23 mouse cellular contexts compared by ENCODE assay signal in genomic region chr4:29152134-29152867, GRCm38 (mm10).
DNase-seq lines count a peak whose midpoint lies in the region; ATAC-seq lines count a peak whose summit lies in the region.
"Had no signal": no experiment of that assay in that cellular context is flagged by ENCODE, and none has a peak within 500 bp of the region (broad histone marks: within the 10 kb centered on the region; RNA-seq: fewer than 3 reads in every experiment).

No protein-coding gene starts in this region.

- no peak overlapping the region for H3K4me2 ChIP-seq in forebrain, embryonic 11.5 days (ENCODE audit: low read depth, low read length, severe bottlenecking)
- no peak overlapping the region for H3K4me2 ChIP-seq in forebrain, embryonic 14.5 days (ENCODE audit: low read length)
- no peak overlapping the region for H3K4me2 ChIP-seq in stomach, embryonic 15.5 days
- H3K4me2 ChIP-seq in liver, embryonic 12.5 days = no peak overlapping the region
- H3K4me2 ChIP-seq: forebrain, embryonic 15.5 days; limb, embryonic 12.5 days; midbrain, embryonic 12.5 days; neural tube, embryonic 13.5 days had no signal

- DNase-seq in forebrain, embryonic 11.5 days (ENCODE audit: low spot score) = no peak
- DNase-seq in forebrain, embryonic 14.5 days (ENCODE audit: low spot score) = no peak
- DNase-seq in MN1 (ENCODE audit: low spot score) = peak; percentile 5
- peak; percentile 18 for DNase-seq in large intestine, adult 2 months (ENCODE audit: low read depth, low spot score)
- no peak for DNase-seq in adrenal gland, adult 2 months
- DNase-seq in gastrocnemius, postnatal 36 days = no peak
- DNase-seq: adrenal gland, postnatal 25 days; cerebellum, adult 11-12 months; gastrocnemius, postnatal 14 days; heart, adult 2 months; kidney, adult 2 months; right cerebral cortex, adult 18-20 months had no signal

- no peak overlapping the region for H3K4me3 ChIP-seq in forebrain, embryonic 11.5 days (ENCODE audit: low read depth, low read length)
- H3K4me3 ChIP-seq in forebrain, embryonic 14.5 days (ENCODE audit: low read depth, low read length) = no peak overlapping the region
- no peak overlapping the region for H3K4me3 ChIP-seq in stomach, embryonic 15.5 days (replicated peaks)
- no peak overlapping the region for H3K4me3 ChIP-seq in liver, embryonic 12.5 days
- H3K4me3 ChIP-seq: embryonic facial prominence, embryonic 10.5 days; forebrain, embryonic 15.5 days; heart, adult 2 months; hindbrain, embryonic 10.5 days; limb, embryonic 12.5 days; midbrain, embryonic 12.5 days; neural tube, embryonic 13.5 days had no signal

- WGBS in forebrain, embryonic 11.5 days = 57% methylated on average over 6 of the region's 6 CpGs
- 57% methylated on average over 6 of the region's 6 CpGs for WGBS in forebrain, embryonic 14.5 days
- 30% methylated on average over 6 of the region's 6 CpGs for WGBS in large intestine, adult 2 months
- WGBS in stomach, embryonic 15.5 days = 61% methylated on average over 6 of the region's 6 CpGs
- WGBS in liver, embryonic 12.5 days (ENCODE audit: insufficient replicate concordance) = 73% methylated on average over 6 of the region's 6 CpGs

- no peaks in the 10 kb centered on the region for H3K27me3 ChIP-seq in forebrain, embryonic 11.5 days (ENCODE audit: control insufficient read depth, insufficient read depth, low read length)
- H3K27me3 ChIP-seq in forebrain, embryonic 14.5 days (replicated peaks; ENCODE audit: control insufficient read depth, insufficient read depth, low read length) = no peaks in the 10 kb centered on the region
- H3K27me3 ChIP-seq in stomach, embryonic 15.5 days (replicated peaks) = no peaks in the 10 kb centered on the region
- H3K27me3 ChIP-seq in liver, embryonic 12.5 days (replicated peaks) = no peaks in the 10 kb centered on the region
- H3K27me3 ChIP-seq: forebrain, embryonic 15.5 days; limb, embryonic 12.5 days; midbrain, embryonic 12.5 days; neural tube, embryonic 13.5 days; Patski had no signal

- H3K9me3 ChIP-seq in forebrain, embryonic 11.5 days (ENCODE audit: control insufficient read depth, low read length) = no peaks in the 10 kb centered on the region
- no peaks in the 10 kb centered on the region for H3K9me3 ChIP-seq in forebrain, embryonic 14.5 days (replicated peaks; ENCODE audit: control insufficient read depth, low read length)
- H3K9me3 ChIP-seq in stomach, embryonic 15.5 days = no peaks in the 10 kb centered on the region
- H3K9me3 ChIP-seq in liver, embryonic 12.5 days (replicated peaks) = no peaks in the 10 kb centered on the region
- H3K9me3 ChIP-seq: embryonic facial prominence, embryonic 10.5 days; forebrain, embryonic 15.5 days; hindbrain, embryonic 10.5 days; limb, embryonic 12.5 days; midbrain, embryonic 12.5 days; neural tube, embryonic 13.5 days had no signal

- ATAC-seq in forebrain, embryonic 11.5 days (replicated peaks; ENCODE audit: low FRiP score) = 0 out of 2 replicates have a peak, but pooled peaks have one; percentile 42
- ATAC-seq in forebrain, embryonic 14.5 days = no peak
- ATAC-seq in stomach, embryonic 15.5 days (ENCODE audit: insufficient read depth, low FRiP score, low read depth) = no peak
- ATAC-seq in liver, embryonic 12.5 days = no peak
- ATAC-seq: forebrain, embryonic 15.5 days; hindbrain, postnatal 0 days; Patski had no signal

- intact Hi-C loops in gastrocnemius, postnatal 36 days (cut with DNase I) = no loop called here

- H3K36me3 ChIP-seq in forebrain, embryonic 11.5 days (ENCODE audit: control insufficient read depth, insufficient read depth, low read length) = no peaks in the 10 kb centered on the region
- H3K36me3 ChIP-seq in forebrain, embryonic 14.5 days (ENCODE audit: control insufficient read depth, insufficient read depth, low read length) = no peaks in the 10 kb centered on the region
- no peaks in the 10 kb centered on the region for H3K36me3 ChIP-seq in stomach, embryonic 15.5 days
- H3K36me3 ChIP-seq in liver, embryonic 12.5 days = no peaks in the 10 kb centered on the region
- H3K36me3 ChIP-seq: embryonic facial prominence, embryonic 10.5 days; forebrain, embryonic 15.5 days; hindbrain, embryonic 10.5 days; limb, embryonic 12.5 days; midbrain, embryonic 12.5 days; neural tube, embryonic 13.5 days had no signal

- H3K27ac ChIP-seq in forebrain, embryonic 11.5 days (ENCODE audit: low read depth, low read length) = no peak overlapping the region
- H3K27ac ChIP-seq in forebrain, embryonic 14.5 days (ENCODE audit: low read depth, low read length) = no peak overlapping the region
- peak overlapping the region; percentile 14; the same call in 1 of the 2 replicates for H3K27ac ChIP-seq in stomach, embryonic 15.5 days
- H3K27ac ChIP-seq in liver, embryonic 12.5 days = no peak overlapping the region
- H3K27ac ChIP-seq: embryonic facial prominence, embryonic 10.5 days; forebrain, embryonic 15.5 days; heart, adult 2 months; hindbrain, embryonic 10.5 days; hindbrain, postnatal 0 days; limb, embryonic 12.5 days; liver, embryonic 14.5 days; midbrain, embryonic 12.5 days; neural tube, embryonic 13.5 days had no signal

- no peak overlapping the region for H3K9ac ChIP-seq in forebrain, embryonic 11.5 days (ENCODE audit: low read length)
- no peak overlapping the region for H3K9ac ChIP-seq in forebrain, embryonic 14.5 days (ENCODE audit: low read length)
- no peak overlapping the region for H3K9ac ChIP-seq in stomach, embryonic 15.5 days
- H3K9ac ChIP-seq in liver, embryonic 12.5 days = no peak overlapping the region
- H3K9ac ChIP-seq: forebrain, embryonic 15.5 days; limb, embryonic 12.5 days; liver, embryonic 14.5 days; midbrain, embryonic 12.5 days; neural tube, embryonic 13.5 days had no signal

- no peaks in the 10 kb centered on the region for H3K4me1 ChIP-seq in forebrain, embryonic 11.5 days (replicated peaks; ENCODE audit: control insufficient read depth, insufficient read depth, low read length)
- no peaks in the 10 kb centered on the region; the same call in 1 of the 2 replicates for H3K4me1 ChIP-seq in forebrain, embryonic 14.5 days (ENCODE audit: control insufficient read depth, insufficient read depth, low read length)
- no peaks in the 10 kb centered on the region for H3K4me1 ChIP-seq in stomach, embryonic 15.5 days
- no peaks in the 10 kb centered on the region for H3K4me1 ChIP-seq in liver, embryonic 12.5 days
- H3K4me1 ChIP-seq: forebrain, embryonic 15.5 days; hindbrain, embryonic 10.5 days; limb, embryonic 12.5 days; midbrain, embryonic 12.5 days had no signal

Comparison
In these comparisons a context has a peak if more than half of its experiments do, and no peak if none do; other contexts are left out.
1. DNase-seq: peak in MN1 (single experiment) and large intestine, adult 2 months (single experiment); none in forebrain, embryonic 11.5 days (single experiment), forebrain, embryonic 14.5 days (single experiment), adrenal gland, adult 2 months (single experiment) and gastrocnemius, postnatal 36 days (0 of 2).